Mouse (Mus musculus): ENCODE results near the gene Hspb6.

Hspb6 gene

GRCm38 (mm10) chr7:30553021-30553589, 1.1 kb downstream of the Hspb6 start:
- no peak for DNase-seq (ENCODE audit: low spot score)

GRCm38 (mm10) chr7:30553810-30554584, 2.0 kb downstream of the Hspb6 start:
- DNase-seq (ENCODE audit: low spot score) = no peak

- no peak for DNase-seq (ENCODE audit: low spot score)
These were observed 5.0 kb downstream of the Hspb6 start for GRCm38 (mm10) chr7:30556894-30557536.

- DNase-seq (ENCODE audit: low spot score) = no peak
These were observed 6.0 kb downstream of the Hspb6 start for GRCm38 (mm10) chr7:30557901-30558514.

- DNase-seq (ENCODE audit: low spot score) = no peak
These were observed 6.9 kb downstream of the Hspb6 start for GRCm38 (mm10) chr7:30558656-30559442.

- DNase-seq (ENCODE audit: low spot score) = peak; percentile 88
These were observed 7.5 kb downstream of the Hspb6 start, which contains the start of gene Lin37 for GRCm38 (mm10) chr7:30559443-30559954. TSS of gene Lin37 (minus strand) at chr7:30559838.

GRCm38 (mm10) chr7:30560296-30560695, 8.3 kb downstream of the Hspb6 start:
- no peak for DNase-seq (ENCODE audit: low spot score)

- DNase-seq (ENCODE audit: low spot score) = no peak
These were observed 10.6 kb downstream of the Hspb6 start for GRCm38 (mm10) chr7:30562526-30563116.

- peak; percentile 87 for DNase-seq (ENCODE audit: low spot score)
These were observed 11.3 kb downstream of the Hspb6 start, which contains the start of the genes U2af1l4, Gm49396 and Psenen for GRCm38 (mm10) chr7:30563117-30563905. TSS of gene U2af1l4 (plus strand) at chr7:30563301. TSS of gene Gm49396 (plus strand) at chr7:30563344. TSS of gene Psenen (minus strand) at chr7:30563627.

GRCm38 (mm10) chr7:30563906-30564280, 11.9 kb downstream of the Hspb6 start:
- no peak for DNase-seq (ENCODE audit: low spot score)

GRCm38 (mm10) chr7:30564970-30565571, 13.1 kb downstream of the Hspb6 start, which contains the start of gene Igflr1:
TSS of gene Igflr1 (plus strand) at chr7:30565427.
- DNase-seq (ENCODE audit: low spot score) = no peak

- DNase-seq (ENCODE audit: low spot score) = no peak
These were observed 14.1 kb downstream of the Hspb6 start for GRCm38 (mm10) chr7:30566033-30566432.

- DNase-seq (ENCODE audit: low spot score) = no peak
These were observed 15.6 kb downstream of the Hspb6 start for GRCm38 (mm10) chr7:30567555-30567954.

GRCm38 (mm10) chr7:30572389-30572788, 20.4 kb downstream of the Hspb6 start:
- DNase-seq (ENCODE audit: low spot score) = no peak

GRCm38 (mm10) chr7:30572969-30573368, 21.0 kb downstream of the Hspb6 start:
- DNase-seq (ENCODE audit: low spot score) = peak; percentile 31

- no peak for DNase-seq (ENCODE audit: low spot score)
These were observed 28.0 kb downstream of the Hspb6 start for GRCm38 (mm10) chr7:30579950-30580349.

- no peak for DNase-seq (ENCODE audit: low spot score)
These were observed 29.6 kb downstream of the Hspb6 start for GRCm38 (mm10) chr7:30581547-30581946.

GRCm38 (mm10) chr7:30584339-30584738, 32.4 kb downstream of the Hspb6 start:
- DNase-seq (ENCODE audit: low spot score) = no peak

GRCm38 (mm10) chr7:30585170-30585569, 33.2 kb downstream of the Hspb6 start:
- no peak for DNase-seq (ENCODE audit: low spot score)

Data from ovary, postnatal 14 days (tissue).